Mouse (Mus musculus) cerebellum, adult 11-12 months (tissue): ENCODE results near the gene Fibcd1.
A peak's percentile ranks its signal among the peaks of the same experiment; 100 is the strongest.

Experiments
- DNase-seq: peaks from one replicate; pipeline ENCODE4 v3.0.0; 2022

Gene Fibcd1

DNA sequence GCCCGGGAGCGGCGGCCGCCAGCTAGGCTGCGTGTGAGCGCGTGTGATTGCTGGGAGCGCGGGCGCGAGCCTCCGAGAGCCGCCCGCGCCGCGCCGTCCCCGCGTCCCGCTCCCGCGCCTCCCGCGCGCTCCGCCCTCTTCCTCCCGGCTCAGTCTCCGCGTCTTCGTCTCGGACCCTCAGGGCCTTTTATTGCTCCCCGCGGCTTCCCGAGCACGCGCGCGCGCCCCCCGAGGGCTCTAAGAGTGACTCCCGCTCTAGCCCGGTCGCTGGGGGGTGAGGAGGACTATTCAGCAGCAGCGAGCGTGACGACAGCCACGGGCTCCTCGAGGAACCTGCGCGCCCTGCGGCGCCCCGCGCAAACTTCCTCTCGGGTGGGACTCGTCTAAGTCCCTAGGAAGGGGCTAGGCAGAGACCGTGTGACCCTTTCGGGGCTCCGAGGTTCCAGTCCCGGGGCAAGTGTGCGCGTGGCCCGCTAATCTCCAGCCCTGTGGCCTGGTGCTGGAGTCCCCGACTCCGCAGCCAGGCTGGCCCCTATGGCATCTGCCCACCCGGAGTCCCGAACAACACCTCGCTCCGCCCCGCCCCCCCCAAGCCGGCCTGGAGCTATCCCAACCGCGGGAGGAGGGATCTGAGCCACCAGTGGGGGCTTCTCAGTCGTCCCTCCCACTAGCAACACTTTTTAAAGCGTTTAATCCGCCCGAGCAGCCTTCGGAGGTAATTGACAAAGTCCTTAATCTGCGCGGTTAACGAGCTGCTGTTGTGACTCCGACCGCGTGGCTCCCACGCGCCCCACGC lies at the start of gene Fibcd1:
Gene Fibcd1, minus strand, starts transcription at position 110 of the 796 bp plus-strand sequence.
- no peak for DNase-seq

DNA sequence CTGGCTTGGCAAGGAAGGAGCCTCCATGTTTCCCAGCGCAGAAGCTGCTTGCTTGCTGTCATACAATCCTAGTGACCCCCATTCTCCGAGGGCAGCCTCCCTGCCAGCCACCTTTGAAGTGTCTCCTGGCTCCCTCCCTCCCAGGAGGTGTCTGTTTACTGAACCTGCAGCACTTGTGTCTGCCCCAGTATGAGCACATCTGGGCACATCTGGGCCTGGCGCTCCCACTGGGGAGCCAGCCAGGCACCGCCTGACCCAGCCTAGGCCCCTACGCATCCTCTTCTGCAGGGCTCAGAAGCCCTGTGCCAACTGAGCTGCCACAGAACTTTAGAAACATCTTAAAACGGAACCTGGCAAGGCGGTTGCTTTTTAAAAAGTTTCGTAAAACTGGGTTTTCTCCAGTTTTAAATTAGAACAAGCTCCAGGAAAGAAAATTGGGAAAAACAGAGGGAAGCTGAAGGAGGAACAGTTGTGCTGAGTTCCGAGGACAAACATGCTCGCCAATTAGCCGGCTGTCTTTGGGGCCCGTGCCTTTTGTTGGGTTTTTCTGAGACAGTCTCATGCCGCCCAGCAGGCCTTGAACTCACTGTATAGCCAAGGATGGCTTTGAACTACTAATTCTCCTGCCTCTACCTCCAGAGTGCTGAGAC lies 48.5 kb upstream of the Fibcd1 start:
- DNase-seq = no peak

DNA sequence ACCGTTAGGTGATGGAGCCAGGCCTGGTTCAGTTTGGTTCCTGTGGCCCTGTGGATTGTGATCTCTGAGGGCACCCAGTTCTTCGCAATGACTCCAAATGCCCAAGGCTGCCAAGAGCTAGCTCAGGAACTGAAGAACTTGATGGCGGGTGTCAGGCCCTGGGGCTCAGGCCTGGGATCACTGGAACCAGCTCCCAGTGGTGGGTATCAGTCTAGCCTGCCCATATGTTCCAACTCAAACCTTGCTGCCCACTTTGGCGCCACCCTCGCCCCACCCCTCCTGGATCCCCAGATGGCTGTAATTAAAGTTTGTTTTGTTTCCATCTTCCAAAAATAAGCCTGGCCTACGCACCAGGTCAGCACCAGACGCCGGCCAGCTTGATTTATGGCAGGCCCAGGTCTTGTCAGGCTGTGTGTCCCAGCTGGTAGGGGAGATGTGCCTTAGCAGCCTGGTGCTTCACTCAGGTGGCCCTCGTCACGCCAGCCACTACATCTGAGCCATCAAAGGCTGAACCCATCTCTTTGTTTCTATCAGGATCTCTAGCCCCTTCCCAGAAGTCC lies 47.4 kb upstream of the Fibcd1 start:
- no peak for DNase-seq

DNA sequence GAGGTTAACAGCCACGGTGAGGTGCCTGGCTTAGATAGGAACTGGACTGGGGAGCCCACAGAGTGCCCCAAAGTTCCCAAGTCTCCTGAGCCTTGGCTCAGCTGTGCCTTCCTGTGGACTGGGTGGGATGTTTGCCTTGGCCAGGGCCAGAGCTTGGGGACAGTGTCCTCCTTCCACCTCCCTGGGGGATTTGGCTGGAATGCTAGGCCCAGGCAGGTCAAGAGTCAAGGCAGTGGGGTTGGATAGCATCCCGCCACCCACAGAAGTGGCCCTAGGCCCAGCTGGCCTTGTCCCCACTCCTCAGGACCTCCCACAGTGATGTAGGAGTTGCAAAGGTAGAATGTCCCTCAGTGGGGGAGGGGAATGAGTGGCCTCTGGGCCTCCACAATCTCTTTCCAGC lies 45.4 kb upstream of the Fibcd1 start:
- no peak for DNase-seq

DNA sequence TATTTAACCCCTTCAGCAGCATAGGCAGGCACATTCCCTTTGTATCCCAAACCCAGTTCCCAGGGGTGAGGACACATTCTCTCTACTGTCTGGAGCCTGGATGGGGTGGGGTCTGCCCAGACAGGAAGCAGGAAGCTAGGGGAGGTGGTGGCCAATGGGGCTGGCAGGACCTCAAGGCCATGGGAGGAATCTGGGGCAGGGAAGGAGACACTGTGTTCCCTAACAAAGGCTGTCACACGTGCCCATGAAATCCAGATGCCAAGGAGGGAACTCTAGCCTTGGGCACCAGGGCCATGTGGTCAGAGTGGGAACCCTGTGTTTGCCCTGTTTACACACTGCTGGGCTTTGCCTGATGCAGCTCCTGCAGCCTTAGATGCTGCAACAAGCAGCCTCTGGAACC lies 43.1 kb upstream of the Fibcd1 start:
- no peak for DNase-seq

DNA sequence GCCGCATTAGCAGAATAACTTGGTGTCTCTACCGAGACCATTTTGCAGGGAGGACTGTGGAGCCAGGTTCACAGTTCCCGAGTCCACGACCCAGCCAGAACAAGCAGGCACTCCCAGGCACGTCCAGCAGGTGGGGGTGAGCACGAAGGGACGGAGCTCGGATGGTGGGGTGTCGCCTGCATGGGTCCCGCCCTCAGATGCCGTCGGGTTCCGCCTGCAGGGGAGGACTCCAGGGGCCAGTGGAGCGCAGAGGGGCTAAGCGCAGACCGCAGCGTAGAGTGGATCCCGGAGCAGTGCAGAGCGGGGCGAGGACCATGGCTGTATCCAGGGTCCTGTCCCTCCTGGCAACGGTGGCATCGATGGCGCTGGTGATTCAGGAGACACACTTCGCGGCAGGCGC lies 41.2 kb upstream of the Fibcd1 start, which contains the start of gene Lamc3:
Gene Lamc3, plus strand, starts transcription at position 262 of the 400 bp plus-strand sequence.
- DNase-seq = no peak

DNA sequence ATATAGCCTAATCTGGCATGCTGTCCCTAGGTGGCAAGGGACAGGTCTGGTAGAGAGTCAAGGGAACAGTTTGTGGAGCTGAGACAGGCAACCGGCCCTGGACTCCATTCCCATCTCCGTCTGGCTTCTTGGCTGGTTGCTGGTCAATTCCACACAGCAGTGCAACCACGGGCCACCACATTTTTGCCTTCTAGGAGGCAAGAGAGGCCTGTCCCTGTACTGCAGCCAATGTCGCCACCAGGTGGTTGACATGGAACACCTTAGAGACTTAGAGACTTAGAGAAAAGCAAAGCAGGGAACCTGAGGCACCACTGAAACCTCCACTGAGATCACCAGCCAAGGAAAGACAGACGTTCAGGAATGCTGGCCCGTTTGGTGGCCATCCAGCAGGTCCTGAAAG lies 39.0 kb upstream of the Fibcd1 start:
- peak; percentile 19 for DNase-seq

DNA sequence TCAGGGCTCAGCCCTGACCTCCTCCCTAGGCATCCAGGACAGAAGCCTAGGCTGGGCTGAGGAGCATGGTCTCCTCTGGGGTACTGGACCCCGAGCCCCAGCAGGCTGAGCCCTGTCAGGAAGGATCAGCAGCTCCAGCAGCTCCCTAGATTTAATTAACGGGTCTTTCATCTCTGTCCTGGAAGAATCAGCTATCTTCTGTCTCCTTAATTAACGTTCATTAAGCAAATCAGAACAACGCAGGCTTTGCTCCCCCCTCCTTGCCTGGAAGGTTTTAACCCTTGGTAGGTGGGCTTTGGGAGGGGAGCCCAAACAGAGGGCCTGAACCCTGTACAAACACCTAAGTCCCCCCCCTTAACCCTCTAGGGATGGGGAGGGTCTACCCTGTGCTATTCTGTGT lies 37.3 kb upstream of the Fibcd1 start:
- DNase-seq = no peak

DNA sequence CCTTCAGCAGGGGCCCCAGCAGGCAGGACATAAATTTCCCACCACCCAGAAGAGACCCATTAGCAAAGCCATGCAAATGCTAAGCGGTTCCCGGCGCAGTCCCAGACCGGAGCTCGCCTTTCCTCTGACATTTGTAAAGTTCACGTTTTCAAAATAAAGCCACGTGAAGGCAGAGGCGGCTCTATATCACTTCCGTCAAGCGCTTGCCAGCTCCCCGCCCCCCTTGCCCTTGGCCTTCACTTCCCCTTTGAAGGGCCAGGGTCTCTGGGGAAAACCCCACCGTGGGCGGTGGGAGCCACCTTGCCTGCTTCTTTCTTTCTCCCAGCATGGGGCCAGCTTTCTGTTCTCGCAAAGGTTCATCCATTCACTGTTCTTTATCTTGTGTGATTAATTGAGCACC lies 35.1 kb upstream of the Fibcd1 start:
- no peak for DNase-seq

DNA sequence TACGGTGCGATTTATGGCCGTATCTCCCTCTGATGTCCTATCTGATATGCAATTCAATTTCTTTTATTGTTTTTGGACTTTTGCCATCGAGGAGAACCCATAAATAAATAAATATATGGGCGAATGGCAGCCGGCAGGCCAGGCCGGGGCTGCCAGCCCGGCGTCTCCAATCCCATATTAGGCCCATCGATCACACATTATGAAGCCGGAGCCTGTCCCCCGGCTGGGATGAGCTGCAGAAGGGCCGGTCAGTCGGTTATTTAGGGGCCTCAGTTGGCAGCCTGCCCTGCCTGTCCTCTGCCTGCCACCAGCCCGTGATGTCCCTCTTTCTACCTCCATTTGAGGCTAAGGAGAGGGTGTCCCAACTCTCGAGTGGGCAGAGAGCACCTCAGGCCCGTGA lies 32.8 kb upstream of the Fibcd1 start:
- no peak for DNase-seq

DNA sequence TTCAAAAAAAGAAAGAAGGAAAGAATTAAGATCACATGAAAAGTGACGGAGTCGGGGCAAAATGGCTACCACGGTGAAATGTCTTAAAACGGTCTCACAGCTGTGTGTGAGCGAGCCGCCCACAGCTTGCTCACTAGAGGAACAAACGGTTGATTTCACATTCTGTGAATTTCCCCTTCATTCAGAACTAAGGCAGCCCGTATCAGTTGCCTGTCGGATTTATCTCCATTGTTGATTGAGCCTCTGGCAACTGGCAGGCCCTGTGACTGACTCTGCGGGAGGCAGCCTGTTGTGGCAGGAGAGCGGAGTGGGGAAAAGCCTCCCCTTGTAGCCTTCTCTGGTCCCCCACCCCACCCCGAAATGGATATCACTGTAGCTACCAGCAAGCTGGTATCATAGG lies 30.6 kb upstream of the Fibcd1 start:
- no peak for DNase-seq

DNA sequence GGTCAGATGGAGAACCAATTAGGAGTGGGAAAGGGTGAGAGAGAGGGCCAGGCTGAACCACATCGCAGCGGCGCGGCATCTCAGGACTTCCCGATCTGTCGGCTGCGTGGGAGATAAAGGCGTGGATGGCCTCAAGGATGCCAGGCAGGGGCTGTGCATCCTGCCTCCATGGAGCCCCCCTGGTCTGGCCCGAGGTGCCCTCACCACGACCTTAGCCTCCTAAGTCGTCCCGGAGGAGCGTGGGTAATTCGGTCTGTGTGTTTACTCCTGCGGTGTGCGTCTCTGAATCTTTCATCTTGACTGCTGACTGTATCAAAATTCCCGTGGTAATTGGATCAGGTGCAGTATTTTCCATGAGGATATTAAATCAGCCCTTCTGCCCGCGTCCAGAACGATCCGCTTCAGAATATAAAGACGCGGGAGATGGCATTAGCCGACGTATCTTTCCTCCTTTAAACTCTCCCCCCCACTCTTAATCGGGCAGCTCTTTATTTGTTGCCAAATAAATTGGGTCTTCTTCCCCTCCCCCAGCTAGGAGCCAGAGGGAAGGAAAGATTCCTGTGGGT lies 28.6 kb upstream of the Fibcd1 start:
- no peak for DNase-seq

DNA sequence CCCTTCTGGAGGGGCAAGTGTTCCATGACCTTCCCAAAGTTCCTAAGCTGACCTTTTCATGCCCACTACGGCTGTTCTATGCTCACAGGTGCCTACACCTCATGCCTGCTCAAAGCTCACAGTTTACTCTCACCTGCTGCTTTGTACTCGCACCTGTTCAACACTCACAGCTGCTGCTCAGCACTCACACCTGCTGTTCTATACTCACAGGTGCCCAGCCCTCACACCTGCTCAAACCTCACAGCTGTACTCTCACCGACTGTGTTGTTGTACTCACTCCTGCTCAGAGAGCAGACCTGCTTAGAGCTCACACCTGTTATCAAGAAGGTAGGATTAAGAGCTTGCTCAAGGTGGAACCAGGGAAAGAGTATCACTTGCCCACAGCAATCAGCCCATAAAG lies 24.9 kb upstream of the Fibcd1 start:
- DNase-seq = no peak

DNA sequence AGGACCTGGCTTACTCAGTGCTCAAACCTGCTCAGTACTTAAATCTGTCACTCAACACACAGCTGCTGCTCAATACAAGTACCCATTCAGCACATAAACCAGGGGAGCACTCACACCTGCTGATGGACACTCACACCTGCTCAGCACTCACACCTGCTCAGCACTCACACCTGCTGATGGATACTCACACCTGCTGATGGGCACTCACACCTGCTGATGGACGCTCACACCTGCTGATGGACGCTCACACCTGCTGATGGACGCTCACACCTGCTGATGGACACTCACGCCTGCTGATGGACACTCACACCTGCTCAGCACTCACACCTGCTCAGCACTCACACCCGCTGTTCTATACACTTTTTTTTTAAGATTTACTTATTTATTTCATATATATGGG lies 23.9 kb upstream of the Fibcd1 start:
- DNase-seq = no peak

DNA sequence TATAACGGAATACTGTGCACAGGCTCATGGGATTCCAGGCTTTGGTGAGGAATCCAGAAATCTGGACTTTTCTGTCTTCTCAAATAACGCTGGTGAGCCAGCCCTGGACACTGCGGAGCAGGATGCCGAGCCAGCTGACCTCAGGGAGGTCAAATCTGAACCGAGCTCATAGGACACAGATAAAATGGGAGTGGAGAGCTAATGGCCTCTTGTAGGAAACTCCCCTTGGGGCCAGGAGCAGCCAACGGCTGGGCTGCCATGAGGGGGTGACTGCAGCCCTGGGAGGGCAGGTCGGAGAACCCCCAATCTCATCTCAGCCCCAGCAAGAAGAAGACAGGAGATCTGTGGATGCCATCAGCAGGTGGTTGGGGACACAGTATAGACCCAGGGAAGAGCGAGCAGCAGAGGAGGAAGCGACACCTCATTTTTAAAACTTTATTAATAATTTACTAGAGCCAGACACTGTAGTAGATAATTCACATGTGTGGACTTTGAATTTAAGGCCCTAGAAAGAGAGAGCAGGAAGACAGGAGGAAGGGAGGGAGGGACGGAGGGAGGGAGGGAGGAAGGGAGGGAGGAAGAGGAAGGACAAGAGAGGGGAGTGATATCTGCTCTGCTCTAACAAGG lies 22.8 kb upstream of the Fibcd1 start:
- DNase-seq = no peak

DNA sequence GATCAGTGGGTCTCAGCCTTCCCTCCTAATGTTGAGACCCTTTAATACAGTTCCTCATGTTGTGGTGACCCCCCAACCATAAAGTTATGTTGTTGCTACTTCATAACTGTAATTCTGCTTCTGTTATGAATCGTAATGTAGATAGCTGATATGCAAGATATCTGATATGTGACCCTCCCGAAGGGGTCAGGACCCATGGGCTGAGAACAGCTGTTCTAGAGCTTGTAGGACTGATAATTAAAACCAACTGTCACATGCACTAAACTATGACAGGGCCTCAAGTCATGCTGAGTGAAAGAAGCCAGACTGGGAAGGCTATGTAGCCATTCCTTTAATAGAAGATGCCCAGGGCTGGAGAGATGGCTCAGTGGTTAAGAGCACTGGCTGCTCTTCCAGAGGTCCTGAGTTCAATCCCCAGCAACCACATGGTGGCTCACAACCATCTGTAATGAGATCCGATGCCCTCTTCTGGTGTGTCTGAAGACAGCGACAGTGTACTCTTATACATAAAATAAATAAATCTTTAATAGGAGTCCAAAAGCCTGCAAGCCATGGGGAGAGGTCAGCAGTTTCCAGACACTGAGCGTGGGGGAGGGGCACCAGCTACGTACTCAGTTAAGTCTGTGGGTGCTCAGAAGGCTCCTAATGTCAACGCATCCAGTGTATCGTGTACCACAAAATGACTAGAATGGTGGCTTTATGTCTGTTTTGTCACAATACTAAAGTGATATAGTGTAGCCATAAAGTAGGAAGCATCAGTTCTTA lies 22.1 kb upstream of the Fibcd1 start:
- no peak for DNase-seq

DNA sequence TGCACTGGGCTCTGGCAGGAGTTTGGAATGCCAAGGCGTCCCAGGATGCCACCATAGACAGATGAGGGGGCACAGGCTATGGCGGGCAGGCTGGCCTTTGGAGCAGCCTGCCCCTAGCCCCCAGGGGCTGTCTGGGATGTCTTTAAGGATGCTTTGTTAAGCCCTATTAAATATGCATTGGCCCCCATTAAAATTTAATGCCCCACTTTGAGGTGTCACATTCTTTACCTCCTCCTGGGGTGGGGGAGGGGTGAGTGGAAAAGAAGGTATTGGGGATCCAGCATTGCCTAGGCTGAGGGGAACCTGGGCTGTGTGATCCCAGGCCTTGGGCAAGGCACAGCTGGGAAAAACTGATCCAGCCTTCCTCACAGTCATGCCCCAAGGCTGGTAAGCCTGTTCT lies 20.0 kb upstream of the Fibcd1 start:
- DNase-seq = no peak

DNA sequence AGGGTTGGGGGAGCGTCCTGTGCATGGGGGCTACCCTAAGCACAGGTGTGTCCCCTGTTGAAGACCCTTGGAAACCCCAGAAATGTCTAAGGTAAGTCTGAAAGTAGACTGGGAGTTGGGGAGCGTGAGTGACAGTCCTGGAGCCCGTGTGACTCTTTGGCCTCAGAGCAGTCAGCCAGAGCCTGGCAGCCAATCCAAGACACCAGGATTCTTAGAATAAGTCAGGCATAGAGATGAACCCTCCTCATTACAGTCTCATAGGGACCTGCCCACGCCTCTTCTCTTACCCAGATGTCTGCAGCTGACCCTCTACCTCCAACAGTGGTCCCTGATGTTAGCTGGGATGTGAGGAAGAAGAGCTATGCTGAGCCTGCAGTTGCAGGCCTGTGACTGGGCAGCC lies 19.5 kb upstream of the Fibcd1 start:
- no peak for DNase-seq

DNA sequence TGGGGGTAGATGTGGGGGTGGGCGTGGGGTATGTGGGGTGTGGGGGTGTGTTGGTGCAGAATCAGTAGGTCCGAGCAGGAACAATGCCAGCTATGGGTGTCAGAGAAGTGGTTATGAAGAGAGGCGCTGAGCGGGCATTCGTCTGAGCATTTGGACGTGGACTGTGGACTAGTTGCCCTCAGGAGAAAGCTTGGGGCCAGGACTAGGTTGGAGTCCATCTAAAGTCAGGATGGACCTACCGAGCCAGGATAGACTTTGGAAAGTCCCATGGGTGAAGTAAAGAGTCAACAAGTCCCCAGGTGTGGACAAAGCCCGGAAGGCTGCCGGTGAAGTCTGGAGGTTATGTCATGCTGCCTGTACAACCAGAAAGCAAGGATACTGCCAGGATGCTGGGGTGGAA lies 19.1 kb upstream of the Fibcd1 start:
- no peak for DNase-seq

DNA sequence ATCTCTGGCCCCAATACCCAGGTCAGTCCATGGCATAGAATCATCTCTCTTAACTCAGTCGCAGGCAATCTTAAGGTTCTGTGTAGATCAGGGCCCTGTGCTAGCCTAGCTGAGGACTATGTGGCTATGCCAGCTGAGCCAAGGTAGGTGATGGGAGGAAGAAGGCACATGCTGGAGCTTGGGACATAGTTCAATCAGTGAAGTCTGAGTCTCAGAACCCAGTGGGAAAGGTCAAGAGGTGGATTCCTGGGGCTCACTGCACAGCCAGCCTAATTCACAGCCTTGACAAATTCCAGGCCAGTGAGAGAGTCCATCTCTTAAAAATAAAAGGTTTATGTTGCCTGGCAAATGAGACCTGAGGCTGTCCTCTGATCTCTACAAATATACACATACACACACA lies 18.0 kb upstream of the Fibcd1 start:
- no peak for DNase-seq

DNA sequence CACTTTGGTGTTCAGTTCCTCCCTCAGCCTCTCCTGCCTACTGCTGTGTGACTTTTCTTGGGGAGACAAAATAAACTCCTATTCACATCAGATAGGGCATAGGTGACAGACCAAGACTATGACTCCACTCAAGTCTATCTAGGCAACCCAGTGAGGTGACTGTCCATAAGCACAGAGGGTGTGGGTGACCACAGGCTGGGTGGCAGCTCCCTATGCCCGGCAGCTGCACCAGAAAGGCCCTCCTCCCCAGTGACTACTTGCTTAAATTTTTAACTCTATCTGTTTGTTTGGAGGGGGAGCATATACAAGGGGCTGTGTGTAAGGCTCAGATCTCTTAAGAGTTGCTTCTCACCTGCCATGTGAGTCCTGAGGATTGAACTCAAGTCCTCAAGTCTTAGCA lies 17.1 kb upstream of the Fibcd1 start:
- DNase-seq = no peak

DNA sequence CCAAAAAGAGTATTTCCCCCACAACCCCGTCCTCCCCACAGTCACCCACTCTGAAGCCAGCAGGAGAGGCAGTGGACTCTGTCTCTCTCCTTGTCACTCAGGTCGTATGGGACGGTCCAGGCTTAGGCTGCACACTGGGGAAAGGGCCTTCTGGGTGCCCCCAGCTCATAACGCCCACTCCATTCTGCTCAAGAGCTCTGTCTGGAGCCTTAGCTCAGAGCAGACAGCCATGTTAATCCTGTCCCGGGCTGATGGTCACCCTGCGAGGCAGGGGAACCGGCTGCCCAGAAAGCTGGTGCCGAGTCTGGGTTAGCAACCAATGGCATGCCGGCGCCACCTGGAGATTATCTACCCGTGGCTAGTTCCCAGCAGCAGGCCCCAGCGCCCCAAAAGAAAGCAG lies 12.7 kb upstream of the Fibcd1 start:
- DNase-seq = no peak

DNA sequence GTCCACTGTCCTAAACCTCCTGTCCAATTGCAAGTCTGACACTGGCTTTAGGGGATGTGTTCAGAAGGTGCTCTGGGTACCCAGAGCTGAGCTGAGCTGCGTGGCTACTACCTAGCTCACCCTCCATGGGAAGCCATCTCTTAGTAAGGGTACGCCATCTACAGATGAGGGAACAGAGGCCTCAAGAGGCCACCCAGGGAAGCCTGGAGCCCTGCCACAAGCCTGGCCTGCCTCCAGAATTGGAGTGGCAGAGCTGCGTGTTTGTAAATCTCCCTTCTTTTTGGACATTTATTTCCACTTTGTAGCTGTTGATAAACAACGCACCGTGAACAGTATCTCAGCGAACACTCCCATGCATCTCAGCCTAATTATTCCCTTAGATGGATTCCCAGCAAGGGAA lies 11.4 kb upstream of the Fibcd1 start:
- no peak for DNase-seq
